Mouse (Mus musculus): ENCODE data around the gene Apbb1.

Apbb1 gene

DNA sequence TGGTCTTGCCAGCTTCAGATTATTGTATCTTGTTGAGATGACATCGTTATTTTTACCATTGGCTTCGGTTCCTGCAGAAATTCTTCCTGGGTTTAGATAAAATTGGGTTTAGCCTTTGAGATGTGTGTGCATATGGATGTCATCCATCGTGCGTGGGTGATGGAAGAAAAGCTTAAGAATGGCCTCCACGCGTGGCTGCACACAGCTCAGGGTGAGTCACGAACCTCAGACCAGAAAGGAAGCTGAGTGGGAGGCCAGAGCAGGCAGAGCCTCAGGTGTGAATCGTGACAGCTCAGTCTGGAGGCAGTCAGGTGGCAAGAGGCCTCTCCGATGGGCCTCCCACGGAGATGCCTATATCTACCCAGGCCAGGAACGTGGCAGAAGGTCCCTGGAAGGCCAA is 62.1 kb downstream of the Apbb1 start:
- no peak for DNase-seq

DNA sequence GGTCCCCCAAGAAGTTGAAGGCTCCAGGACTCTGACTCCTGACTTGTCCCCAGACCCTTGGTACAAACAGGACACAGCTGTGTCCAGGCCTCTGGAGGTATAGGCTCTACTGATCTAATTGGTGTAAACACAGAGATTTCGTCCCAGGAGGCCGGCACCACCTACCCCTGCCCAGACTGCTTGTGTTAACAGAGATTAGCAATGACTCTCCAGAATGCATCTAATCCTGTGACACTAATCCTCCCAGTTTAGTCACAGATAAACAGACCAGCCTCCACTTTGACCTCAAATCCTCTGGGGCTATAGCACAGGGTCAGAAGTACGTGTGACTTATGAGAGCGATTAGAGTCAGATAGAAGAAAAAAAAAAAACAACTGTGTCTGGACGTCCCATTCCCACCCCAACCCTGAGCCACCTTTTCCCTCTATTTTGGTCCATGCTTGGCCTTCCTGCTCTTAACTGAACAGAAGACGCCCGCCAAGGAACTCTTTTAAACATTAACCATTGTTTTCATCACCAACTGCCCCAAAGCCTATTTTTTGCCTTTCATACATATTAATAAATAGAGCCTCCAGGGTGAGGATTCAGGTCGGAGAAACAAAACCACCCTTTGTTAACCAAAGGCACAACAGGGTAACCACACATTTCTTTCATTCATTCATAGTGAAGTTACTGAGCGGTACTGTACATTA is 64.6 kb downstream of the Apbb1 start:
- no peak for DNase-seq

GRCm38 (mm10) chr7:105515178-105515577 is 66.3 kb downstream of the Apbb1 start:
- DNase-seq: peak; percentile 50 to 54

- no peak for DNase-seq
These were observed 66.9 kb downstream of the Apbb1 start for GRCm38 (mm10) chr7:105514561-105514960.

DNA sequence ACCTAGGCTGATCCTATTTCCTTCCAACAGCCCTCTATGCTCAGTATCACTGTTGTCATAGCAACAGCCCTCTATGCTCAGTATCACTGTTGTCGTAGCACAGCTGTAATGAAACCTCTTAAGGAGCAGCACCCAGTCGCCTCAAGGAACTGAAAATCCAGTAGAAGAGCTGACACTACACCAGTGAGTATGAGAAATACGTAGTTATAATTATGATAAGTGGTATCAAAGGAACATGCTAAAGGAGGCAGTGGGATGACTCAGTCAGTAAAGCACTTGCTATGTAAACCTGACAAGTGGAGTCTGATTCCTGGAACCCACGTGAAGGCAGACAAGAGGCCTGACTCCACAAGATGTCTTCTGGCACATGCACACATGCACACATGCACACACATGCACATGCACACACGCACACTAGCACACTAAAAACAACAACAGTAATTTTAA is 67.6 kb downstream of the Apbb1 start:
- peak in 1 of 2 experiments; percentile 14 for DNase-seq

DNA sequence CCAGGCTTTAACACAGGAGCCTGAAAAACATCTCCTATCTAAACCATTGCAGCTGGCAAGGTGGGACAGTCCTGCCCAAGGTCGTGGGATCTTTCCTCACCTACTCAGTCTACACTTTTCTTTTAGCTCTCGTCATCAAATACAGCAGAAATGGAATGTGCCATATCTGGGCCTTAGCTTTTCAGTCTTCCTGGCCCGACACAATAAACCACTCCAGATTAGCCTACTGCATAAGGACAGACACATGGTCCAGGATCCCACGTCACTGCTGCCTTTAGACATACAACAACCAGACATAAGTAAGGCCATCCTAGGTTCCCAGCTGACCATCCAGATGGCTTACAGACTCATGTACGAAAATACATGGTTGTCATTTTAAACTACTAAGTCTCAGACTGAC is 71.3 kb downstream of the Apbb1 start:
- no peak for DNase-seq

Measured in lung, adult 18-20 months (tissue).